Mouse (Mus musculus) layer of hippocampus, adult 6 months (tissue): ENCODE measurements around the gene Itga5. TPM values are rescaled to one million over a fixed set of nuclear protein-coding genes. Genes with fewer than 3 reads are reported as not detected.

Experiments
- long read RNA-seq, 2 experiments: library from polyadenylated mRNA; unstranded; transcript quantifications; one replicate each; pipeline ENCODE4 v2.0.0; 2019 to 2020
- microRNA-seq: library from miRNA; unstranded; fragments of <30 nt; microRNA quantifications from one replicate; pipeline ENCODE4 v1.2.0, GENCODE M21; 2020
- polyA plus RNA-seq: library from polyadenylated mRNA; unstranded; fragments of <200 nt; fragmentation: Nextera tagmentation; gene quantifications from 2 replicates; pipeline ENCODE4 v1.2.3, GENCODE M21; 2021

The Itga5 gene
- polyA plus RNA-seq: 0.51 and 0.52 TPM in 2 replicates
- long read RNA-seq, experiment 1, partial matches to known transcripts: 1 of 1 reads
- long read RNA-seq, experiment 1, other reads (novel, unspliced or antisense): 0 of 1 reads
- long read RNA-seq, experiment 2, full-length matches to known transcripts: 6 of 12 reads
- long read RNA-seq, experiment 2, partial matches to known transcripts: 3 of 12 reads
- long read RNA-seq, experiment 2, other reads (novel, unspliced or antisense): 3 of 12 reads

GRCm38 (mm10) chr15:103366376-103367149 is at the start of gene Itga5:
Itga5 (minus strand) TSS chr15:103366763.

GRCm38 (mm10) chr15:103339961-103340337 is 26.6 kb downstream of the Itga5 start, which contains the start of gene Zfp385a:
Zfp385a (minus strand) TSS chr15:103340093.

DNA sequence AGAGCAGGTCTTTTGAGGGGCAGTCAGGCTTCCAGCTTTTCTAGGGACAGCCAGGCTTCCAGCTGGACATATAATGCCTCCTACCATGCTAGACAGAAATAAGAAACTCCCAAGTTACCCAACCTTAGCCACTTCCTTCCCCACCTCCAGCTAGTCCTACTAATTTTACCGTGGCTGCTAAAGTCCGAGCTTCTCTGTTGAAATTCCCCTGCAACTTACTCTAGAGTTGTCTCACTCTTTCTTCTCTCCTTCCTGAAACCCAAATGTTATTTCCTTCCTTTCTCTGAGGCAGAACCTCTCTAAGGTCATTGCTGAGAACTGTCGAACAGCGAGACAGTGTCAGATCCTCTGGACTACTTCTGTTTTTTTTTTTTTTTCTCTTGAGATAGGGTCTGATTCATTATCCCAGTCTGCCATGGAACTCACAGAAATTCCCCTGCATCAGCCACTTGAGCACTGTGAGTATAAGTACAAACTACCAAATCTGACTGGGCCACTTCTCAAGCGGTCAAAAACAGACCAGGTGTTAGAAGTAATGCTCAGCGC is 56.1 kb downstream of the Itga5 start, which contains the start of gene Gpr84:
Gene Gpr84 (minus strand): TSS at position 248 of the 546 bp plus-strand sequence.

Small RNA genes within 50 kb of the gene (microRNA-seq; reads per million reads assigned to microRNA genes)
- gene Mir6963: not detected

Other genes starting within 250 kb of the Itga5 start
- gene Smug1, start 199.7 kb downstream of the Itga5 start, polyA plus RNA-seq: 7.3 and 7.7 TPM in 2 replicates
- gene Cbx5, start 126.9 kb downstream of the Itga5 start, polyA plus RNA-seq: 84.7 and 97.7 TPM in 2 replicates
- gene Hnrnpa1, start 126.3 kb downstream of the Itga5 start, polyA plus RNA-seq: 214 and 277 TPM in 2 replicates
- not detected in 2 replicates for gene Nfe2, start 108.4 kb downstream of the Itga5 start, polyA plus RNA-seq
- gene Copz1, start 94.0 kb downstream of the Itga5 start, polyA plus RNA-seq: 130 and 134 TPM in 2 replicates
- gene Gpr84, start 56.2 kb downstream of the Itga5 start, polyA plus RNA-seq: 1.5 and 1.7 TPM in 2 replicates
- gene Zfp385a, start 26.7 kb downstream of the Itga5 start, polyA plus RNA-seq: 16.1 and 20.8 TPM in 2 replicates
- gene Gtsf1, start 63.7 kb upstream of the Itga5 start, polyA plus RNA-seq: 0.36 TPM in 1 of 2 replicates, not detected in the other
- gene Gtsf2, start 81.7 kb upstream of the Itga5 start, polyA plus RNA-seq: not detected in 2 replicates
- 2.3 and 2.5 TPM in 2 replicates for gene Nckap1l, start 87.0 kb upstream of the Itga5 start, polyA plus RNA-seq
- gene Pde1b, start 136.3 kb upstream of the Itga5 start, polyA plus RNA-seq: 23.5 and 23.6 TPM in 2 replicates
- 183 and 201 TPM in 2 replicates for gene Ppp1r1a, start 171.2 kb upstream of the Itga5 start, polyA plus RNA-seq
- gene Glycam1, start 198.3 kb upstream of the Itga5 start, polyA plus RNA-seq: 0.35 and 0.50 TPM in 2 replicates